Mouse (Mus musculus): ENCODE results near the gene Cmklr1.

- TF ChIP-seq CTCF (IDR thresholded peaks at IDR 0.05; ENCODE audit: low read depth): no peak
- no peak for TF ChIP-seq EP300 (IDR thresholded peaks at IDR 0.05; ENCODE audit: low read depth)
Measured at GRCm38 (mm10) chr5:113633037-113633714, 17.1 kb downstream of the Cmklr1 start.

All from heart, postnatal 0 days (tissue).